Mouse (Mus musculus): ENCODE results near the gene Esrrb.

Gene Esrrb

GRCm38 (mm10) chr12:86379672-86380213 lies 18.8 kb downstream of the Esrrb start:
- Histone ChIP-seq H3K27me3 (ENCODE audit: control insufficient read depth, insufficient read depth, low read length, poor library complexity, severe bottlenecking) (no peaks in the 10 kb centered on the region), H3K36me3 (ENCODE audit: control insufficient read depth, insufficient read depth, low read length, poor library complexity, severe bottlenecking) (no peaks in the 10 kb centered on the region)
- no peak for DNase-seq (ENCODE audit: low read depth, low spot score)

DNA sequence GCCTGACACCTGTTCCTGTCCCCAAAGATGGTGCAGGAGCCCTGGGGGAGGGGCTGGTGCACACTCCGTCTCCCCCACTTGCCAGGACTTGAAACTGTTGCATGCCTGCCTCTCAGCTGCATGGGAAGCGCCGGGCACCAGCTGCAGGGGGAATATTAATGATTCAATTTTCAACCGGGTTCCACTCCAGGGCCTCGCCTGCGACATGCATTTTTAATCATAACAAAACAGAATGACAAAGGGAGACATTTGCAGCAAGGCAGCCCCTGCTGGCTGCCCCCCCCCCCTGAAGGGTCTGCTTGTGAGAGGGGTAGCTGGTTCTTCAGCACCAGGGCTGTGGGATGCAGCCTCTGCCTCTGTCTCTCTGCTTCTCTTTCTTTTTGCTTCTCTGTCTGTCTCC lies 22.9 kb downstream of the Esrrb start:
- no peaks in the 10 kb centered on the region for H3K36me3 ChIP-seq (ENCODE audit: control insufficient read depth, insufficient read depth, low read length, poor library complexity, severe bottlenecking)
- DNase-seq (ENCODE audit: low read depth, low spot score): no peak
- H3K27me3 ChIP-seq (ENCODE audit: control insufficient read depth, insufficient read depth, low read length, poor library complexity, severe bottlenecking): no peaks in the 10 kb centered on the region

DNA sequence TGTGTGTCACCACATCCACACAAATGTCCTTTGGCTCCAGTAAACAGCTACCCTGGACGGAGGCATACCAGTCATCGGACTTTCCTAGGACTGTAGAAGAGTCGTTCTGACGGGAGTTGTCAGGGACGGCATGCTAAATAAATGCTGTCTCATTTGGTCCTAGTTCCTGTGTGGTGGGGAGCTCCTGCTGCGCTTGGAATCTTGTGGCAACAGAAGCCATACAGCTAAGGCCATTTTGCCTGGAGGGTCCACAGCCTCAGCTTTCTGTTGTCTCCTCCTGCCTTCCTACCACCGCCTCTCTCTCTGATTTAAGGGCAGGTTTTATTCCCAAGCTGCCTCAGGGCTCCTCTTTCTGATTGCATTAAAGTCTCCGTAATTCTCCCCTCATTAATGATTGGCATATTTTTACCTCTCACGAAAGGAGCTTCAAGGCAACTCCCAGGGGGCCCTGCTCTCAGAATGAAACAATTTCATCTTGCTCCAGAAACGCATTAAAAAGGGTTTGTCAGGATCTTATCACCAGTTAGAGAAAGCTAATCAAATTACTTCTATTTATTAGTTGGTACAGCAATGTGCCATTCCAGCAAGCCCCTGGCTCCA lies 26.9 kb downstream of the Esrrb start:
- no peaks in the 10 kb centered on the region for H3K27me3 ChIP-seq (ENCODE audit: control insufficient read depth, insufficient read depth, low read length, poor library complexity, severe bottlenecking)
- no peak for DNase-seq (ENCODE audit: low read depth, low spot score)
- H3K36me3 ChIP-seq (ENCODE audit: control insufficient read depth, insufficient read depth, low read length, poor library complexity, severe bottlenecking): no peaks in the 10 kb centered on the region

- Histone ChIP-seq H3K36me3 (ENCODE audit: control insufficient read depth, insufficient read depth, low read length, poor library complexity, severe bottlenecking) (no peaks in the 10 kb centered on the region), H3K27me3 (ENCODE audit: control insufficient read depth, insufficient read depth, low read length, poor library complexity, severe bottlenecking) (no peaks in the 10 kb centered on the region)
- DNase-seq (ENCODE audit: low read depth, low spot score): no peak
Observed at GRCm38 (mm10) chr12:86394773-86395172, 33.9 kb downstream of the Esrrb start.

DNA sequence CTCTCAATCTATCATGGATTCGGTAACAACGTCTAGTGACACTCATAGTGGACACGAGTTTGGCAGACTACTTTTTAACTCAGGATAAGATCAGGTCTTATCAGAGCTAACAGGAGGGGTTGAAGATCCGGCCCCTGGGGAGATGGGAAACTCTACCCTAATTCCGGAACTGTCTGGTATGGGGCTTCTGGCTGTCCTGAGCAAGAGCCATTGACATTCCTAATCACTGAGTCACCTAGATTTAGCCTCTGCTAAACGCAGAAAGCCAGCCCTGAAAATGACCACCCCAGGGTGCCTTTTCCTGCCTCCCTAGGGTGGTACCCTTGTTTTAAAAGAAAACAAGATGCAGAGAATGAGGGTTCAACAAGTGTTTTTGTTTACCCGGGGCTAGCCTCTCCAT lies 34.4 kb downstream of the Esrrb start:
- Histone ChIP-seq H3K27me3 (ENCODE audit: control insufficient read depth, insufficient read depth, low read length, poor library complexity, severe bottlenecking) (no peaks in the 10 kb centered on the region), H3K36me3 (ENCODE audit: control insufficient read depth, insufficient read depth, low read length, poor library complexity, severe bottlenecking) (no peaks in the 10 kb centered on the region)
- no peak for DNase-seq (ENCODE audit: low read depth, low spot score)

DNA sequence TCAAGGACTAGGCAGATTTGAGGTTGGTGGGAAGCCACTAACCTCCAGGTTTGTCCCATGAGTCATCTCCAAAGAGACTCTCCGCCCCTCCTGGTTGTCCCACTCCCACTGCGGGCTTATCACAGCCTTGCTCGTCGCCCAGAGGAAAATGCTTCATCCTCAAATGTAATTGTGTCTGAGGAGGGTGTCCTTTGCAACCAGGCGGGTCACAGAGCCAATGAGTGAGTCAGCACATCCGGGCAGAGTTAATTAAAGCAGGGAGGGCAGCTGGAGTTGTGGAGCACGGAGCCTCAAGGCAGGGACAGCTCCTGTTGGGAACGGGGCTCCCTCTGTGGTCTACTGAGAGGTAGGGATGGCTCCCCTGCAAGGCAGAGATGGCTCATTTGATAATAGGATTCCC lies 37.8 kb downstream of the Esrrb start:
- H3K36me3 ChIP-seq (ENCODE audit: control insufficient read depth, insufficient read depth, low read length, poor library complexity, severe bottlenecking): no peaks in the 10 kb centered on the region
- DNase-seq (ENCODE audit: low read depth, low spot score): no peak
- no peaks in the 10 kb centered on the region for H3K27me3 ChIP-seq (ENCODE audit: control insufficient read depth, insufficient read depth, low read length, poor library complexity, severe bottlenecking)

- Histone ChIP-seq H3K27me3 (ENCODE audit: control insufficient read depth, insufficient read depth, low read length, poor library complexity, severe bottlenecking) (no peaks in the 10 kb centered on the region), H3K36me3 (ENCODE audit: control insufficient read depth, insufficient read depth, low read length, poor library complexity, severe bottlenecking) (no peaks in the 10 kb centered on the region)
- DNase-seq (ENCODE audit: low read depth, low spot score): peak; percentile 69
Observed at GRCm38 (mm10) chr12:86402718-86403117, 41.8 kb downstream of the Esrrb start.

DNA sequence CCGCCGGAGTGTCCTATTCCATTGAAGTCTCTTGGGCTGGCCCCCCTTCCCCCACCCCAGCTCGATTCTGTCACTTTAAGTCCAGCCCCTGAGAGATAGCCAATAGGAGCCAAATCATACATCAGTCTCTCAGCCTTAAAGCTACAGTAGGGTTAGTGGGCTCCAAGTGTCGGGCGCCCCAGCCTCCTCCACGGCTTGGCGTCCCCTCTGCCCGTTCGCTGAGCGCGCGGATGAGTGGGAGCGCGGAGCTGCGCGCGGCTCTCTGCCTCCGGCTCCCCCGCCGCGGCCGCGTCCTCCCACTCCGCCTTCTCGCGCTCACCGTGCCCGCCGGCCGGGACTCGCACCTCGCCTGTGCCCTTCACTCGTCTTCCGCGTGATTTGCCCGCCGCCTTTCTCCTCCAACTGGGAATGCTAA lies 60.6 kb downstream of the Esrrb start:
- DNase-seq (ENCODE audit: low read depth, low spot score): no peak
- no peaks in the 10 kb centered on the region for H3K36me3 ChIP-seq (ENCODE audit: control insufficient read depth, insufficient read depth, low read length, poor library complexity, severe bottlenecking)
- H3K27me3 ChIP-seq (ENCODE audit: control insufficient read depth, insufficient read depth, low read length, poor library complexity, severe bottlenecking): no peaks in the 10 kb centered on the region

DNA sequence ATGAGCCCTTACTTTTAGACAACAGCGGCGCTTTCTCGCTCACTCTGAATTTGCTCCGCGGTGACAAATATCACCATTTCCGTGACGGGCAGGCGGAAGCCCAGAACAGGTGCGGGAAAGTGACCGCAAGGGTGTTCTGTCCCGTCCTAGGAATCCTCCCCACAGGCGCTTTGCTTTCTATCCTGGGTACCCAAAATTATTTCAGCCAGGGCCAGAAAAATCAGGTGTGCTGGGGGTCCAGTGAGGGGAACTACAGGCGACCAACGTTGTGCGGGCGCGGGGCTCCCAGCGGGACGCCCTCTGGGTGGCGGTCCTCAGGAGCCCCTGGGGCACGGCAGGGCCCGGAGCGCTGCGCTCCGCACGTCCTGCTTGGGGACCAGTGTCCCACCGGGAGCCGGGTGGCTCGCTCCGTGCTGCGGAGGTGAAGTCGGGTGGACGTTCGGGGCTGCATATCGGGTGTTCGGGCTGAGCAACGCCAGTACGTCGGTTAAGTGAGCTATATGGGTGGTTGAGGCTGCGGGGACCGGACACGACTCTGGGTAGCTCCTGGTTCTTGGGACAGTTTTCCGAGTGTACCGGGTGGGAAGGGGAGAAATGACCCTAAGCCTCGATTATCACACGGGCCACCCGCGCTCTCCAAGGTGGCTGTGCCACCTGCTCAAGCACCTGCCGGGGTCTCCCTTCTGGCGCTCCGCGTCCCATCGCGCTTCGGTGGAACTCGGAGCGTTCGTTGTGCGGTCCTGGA lies 61.4 kb downstream of the Esrrb start:
- no peak for DNase-seq (ENCODE audit: low read depth, low spot score)
- no peaks in the 10 kb centered on the region for H3K36me3 ChIP-seq (ENCODE audit: control insufficient read depth, insufficient read depth, low read length, poor library complexity, severe bottlenecking)
- H3K27me3 ChIP-seq (ENCODE audit: control insufficient read depth, insufficient read depth, low read length, poor library complexity, severe bottlenecking): no peaks in the 10 kb centered on the region

- Histone ChIP-seq H3K27me3 (ENCODE audit: control insufficient read depth, insufficient read depth, low read length, poor library complexity, severe bottlenecking) (no peaks in the 10 kb centered on the region), H3K36me3 (ENCODE audit: control insufficient read depth, insufficient read depth, low read length, poor library complexity, severe bottlenecking) (no peaks in the 10 kb centered on the region)
- DNase-seq (ENCODE audit: low read depth, low spot score): no peak
Observed at GRCm38 (mm10) chr12:86423102-86423501, 62.2 kb downstream of the Esrrb start.

DNA sequence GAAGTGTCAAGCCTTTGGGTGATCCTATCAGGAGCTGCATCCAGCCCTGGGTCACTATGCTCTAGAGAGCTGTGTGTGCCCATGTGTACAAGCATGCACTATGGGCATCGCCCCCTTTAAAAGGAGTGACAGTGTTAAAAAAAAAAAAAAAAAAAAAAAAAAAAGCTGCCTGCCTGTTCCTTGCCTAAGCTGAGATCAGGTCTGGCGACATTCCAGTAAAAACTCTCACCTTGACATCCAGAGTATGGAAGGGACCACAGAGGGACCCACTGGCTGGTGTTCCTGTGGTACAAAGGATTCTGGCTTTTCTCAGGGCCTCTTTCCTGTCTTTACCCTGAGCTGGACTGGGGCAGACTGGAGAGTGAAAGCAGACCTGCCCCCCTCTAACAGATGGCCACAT lies 66.7 kb downstream of the Esrrb start:
- DNase-seq (ENCODE audit: low read depth, low spot score): no peak
- no peaks in the 10 kb centered on the region for H3K27me3 ChIP-seq (ENCODE audit: control insufficient read depth, insufficient read depth, low read length, poor library complexity, severe bottlenecking)
- no peaks in the 10 kb centered on the region for H3K36me3 ChIP-seq (ENCODE audit: control insufficient read depth, insufficient read depth, low read length, poor library complexity, severe bottlenecking)

GRCm38 (mm10) chr12:86431671-86432070 lies 70.8 kb downstream of the Esrrb start:
- H3K27me3 ChIP-seq (ENCODE audit: control insufficient read depth, insufficient read depth, low read length, poor library complexity, severe bottlenecking): no peaks in the 10 kb centered on the region
- no peaks in the 10 kb centered on the region for H3K36me3 ChIP-seq (ENCODE audit: control insufficient read depth, insufficient read depth, low read length, poor library complexity, severe bottlenecking)
- DNase-seq (ENCODE audit: low read depth, low spot score): no peak

- DNase-seq (ENCODE audit: low read depth, low spot score): peak; percentile 18
- Histone ChIP-seq H3K27me3 (ENCODE audit: control insufficient read depth, insufficient read depth, low read length, poor library complexity, severe bottlenecking) (no peaks in the 10 kb centered on the region), H3K36me3 (ENCODE audit: control insufficient read depth, insufficient read depth, low read length, poor library complexity, severe bottlenecking) (no peaks in the 10 kb centered on the region)
Observed at GRCm38 (mm10) chr12:86433371-86433821, 72.5 kb downstream of the Esrrb start.

- Histone ChIP-seq H3K36me3 (ENCODE audit: control insufficient read depth, insufficient read depth, low read length, poor library complexity, severe bottlenecking) (no peaks in the 10 kb centered on the region), H3K27me3 (ENCODE audit: control insufficient read depth, insufficient read depth, low read length, poor library complexity, severe bottlenecking) (no peaks in the 10 kb centered on the region)
- DNase-seq (ENCODE audit: low read depth, low spot score): no peak
Observed at GRCm38 (mm10) chr12:86435651-86436050, 74.7 kb downstream of the Esrrb start.

- no peak for DNase-seq (ENCODE audit: low read depth, low spot score)
- Histone ChIP-seq H3K36me3 (ENCODE audit: control insufficient read depth, insufficient read depth, low read length, poor library complexity, severe bottlenecking) (no peaks in the 10 kb centered on the region), H3K27me3 (ENCODE audit: control insufficient read depth, insufficient read depth, low read length, poor library complexity, severe bottlenecking) (no peaks in the 10 kb centered on the region; the same call in 1 of the 2 replicates)
Observed at GRCm38 (mm10) chr12:86450848-86451247, 89.9 kb downstream of the Esrrb start.

All from splenic B cell, adult 2 months (primary cell).